Mouse (Mus musculus): ENCODE measurements around the gene Cdc26. TPM values are rescaled to one million over a fixed set of nuclear protein-coding genes. Genes with fewer than 3 reads are reported as not detected.

Cdc26 gene
- polyA plus RNA-seq (2015; fragmentation: Illumina TruSeq; extraction: RNeasy Lipid Tissue Mini Kit (QIAGEN cat#74804); ENCODE audit: low read depth, low replicate concordance) = 64.1 TPM

DNA sequence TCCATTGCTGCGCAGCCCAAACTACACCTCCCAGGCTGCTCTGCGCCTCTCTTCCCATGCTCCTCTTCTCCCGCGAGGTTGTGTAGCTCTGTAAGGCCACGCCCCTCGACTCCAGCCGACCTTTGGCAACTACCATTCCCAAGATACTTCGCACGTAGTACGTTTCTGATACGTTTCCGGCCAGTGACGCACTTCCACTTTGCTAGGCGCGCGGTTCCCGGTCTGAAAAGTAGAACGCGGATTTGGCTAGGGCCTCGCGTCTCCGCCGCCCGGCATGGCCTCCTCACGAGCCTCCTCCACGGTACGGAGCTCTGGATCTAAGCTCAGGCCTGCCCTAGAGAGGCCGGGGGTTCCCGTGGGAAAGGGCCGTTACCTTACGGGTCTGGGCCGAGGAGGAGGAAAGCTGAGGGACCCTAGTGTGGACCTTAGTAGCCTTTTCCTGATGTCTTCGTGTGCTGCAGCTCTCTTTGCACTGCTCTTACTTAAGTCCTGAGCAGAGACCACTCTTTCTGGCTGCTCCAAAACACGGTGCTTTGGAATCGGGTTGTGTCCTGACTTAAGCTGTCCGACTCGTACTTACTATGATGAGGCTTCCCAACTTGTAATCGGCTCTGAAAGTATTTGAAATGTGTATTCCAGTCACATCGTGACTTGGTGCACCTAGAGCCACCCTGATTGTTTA is at the start of gene Cdc26, which contains the start of gene Prpf4:
Gene Cdc26, minus strand, starts transcription at position 42 of the 682 bp plus-strand sequence.
Gene Prpf4, plus strand, starts transcription at position 197 of the 682 bp plus-strand sequence.

DNA sequence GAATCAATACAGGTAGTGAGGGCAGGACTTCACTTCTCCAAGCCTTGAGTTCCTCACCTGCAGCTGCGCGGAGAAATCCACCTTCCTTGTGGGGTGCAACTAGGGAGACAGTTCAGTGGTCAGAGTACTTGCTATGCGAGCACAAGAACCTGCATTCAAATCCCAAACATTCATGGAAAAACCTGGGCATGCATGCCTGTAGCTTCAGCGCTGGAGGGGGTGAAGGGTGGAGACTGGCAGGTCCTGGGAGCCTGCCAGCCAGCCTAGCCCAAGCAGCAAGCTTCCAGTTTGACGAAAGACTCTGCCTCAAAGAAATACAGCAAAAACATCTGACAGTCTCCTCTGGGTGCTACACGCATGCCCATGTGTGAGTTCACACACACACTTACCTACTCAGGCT is 26.6 kb upstream of the Cdc26 start, which contains the start of gene Rnf183:
Gene Rnf183, minus strand, starts transcription at position 172 of the 400 bp plus-strand sequence.

GRCm38 (mm10) chr4:62360088-62360804 is 48.2 kb downstream of the Cdc26 start, which contains the start of the genes Fkbp15 and Slc31a1:
Gene Fkbp15, minus strand, starts transcription at chr4:62360548.
Gene Slc31a1, plus strand, starts transcription at chr4:62360727.

Other genes with a start within 250 kb of the Cdc26 start
- 18.6 TPM for gene Zfp37, start 177.6 kb downstream of the Cdc26 start, polyA plus RNA-seq (2015; fragmentation: Illumina TruSeq; extraction: RNeasy Lipid Tissue Mini Kit (QIAGEN cat#74804); ENCODE audit: low read depth, low replicate concordance)
- gene Slc31a2, start 146.1 kb downstream of the Cdc26 start, polyA plus RNA-seq (2015; fragmentation: Illumina TruSeq; extraction: RNeasy Lipid Tissue Mini Kit (QIAGEN cat#74804); ENCODE audit: low read depth, low replicate concordance) = 13.5 TPM
- 21.4 TPM for gene Fkbp15, start 48.1 kb downstream of the Cdc26 start, polyA plus RNA-seq (2015; fragmentation: Illumina TruSeq; extraction: RNeasy Lipid Tissue Mini Kit (QIAGEN cat#74804); ENCODE audit: low read depth, low replicate concordance)
- gene Slc31a1, start 47.9 kb downstream of the Cdc26 start, polyA plus RNA-seq (2015; fragmentation: Illumina TruSeq; extraction: RNeasy Lipid Tissue Mini Kit (QIAGEN cat#74804); ENCODE audit: low read depth, low replicate concordance) = 19.1 TPM
- gene Prpf4, start 155 bp upstream of the Cdc26 start, polyA plus RNA-seq (2015; fragmentation: Illumina TruSeq; extraction: RNeasy Lipid Tissue Mini Kit (QIAGEN cat#74804); ENCODE audit: low read depth, low replicate concordance) = 10.5 TPM
- not detected for gene Rnf183, start 26.6 kb upstream of the Cdc26 start, polyA plus RNA-seq (2015; fragmentation: Illumina TruSeq; extraction: RNeasy Lipid Tissue Mini Kit (QIAGEN cat#74804); ENCODE audit: low read depth, low replicate concordance)
- 6.7 TPM for gene Wdr31, start 62.3 kb upstream of the Cdc26 start, polyA plus RNA-seq (2015; fragmentation: Illumina TruSeq; extraction: RNeasy Lipid Tissue Mini Kit (QIAGEN cat#74804); ENCODE audit: low read depth, low replicate concordance)
- 0.34 TPM for gene Bspry, start 71.4 kb upstream of the Cdc26 start, polyA plus RNA-seq (2015; fragmentation: Illumina TruSeq; extraction: RNeasy Lipid Tissue Mini Kit (QIAGEN cat#74804); ENCODE audit: low read depth, low replicate concordance)
- gene Hdhd3, start 94.8 kb upstream of the Cdc26 start, polyA plus RNA-seq (2015; fragmentation: Illumina TruSeq; extraction: RNeasy Lipid Tissue Mini Kit (QIAGEN cat#74804); ENCODE audit: low read depth, low replicate concordance) = 13.8 TPM
- 34.0 TPM for gene Alad, start 111.3 kb upstream of the Cdc26 start, polyA plus RNA-seq (2015; fragmentation: Illumina TruSeq; extraction: RNeasy Lipid Tissue Mini Kit (QIAGEN cat#74804); ENCODE audit: low read depth, low replicate concordance)
- gene Pole3, start 116.4 kb upstream of the Cdc26 start, polyA plus RNA-seq (2015; fragmentation: Illumina TruSeq; extraction: RNeasy Lipid Tissue Mini Kit (QIAGEN cat#74804); ENCODE audit: low read depth, low replicate concordance) = 40.6 TPM
- gene 4933430I17Rik, start 116.7 kb upstream of the Cdc26 start, polyA plus RNA-seq (2015; fragmentation: Illumina TruSeq; extraction: RNeasy Lipid Tissue Mini Kit (QIAGEN cat#74804); ENCODE audit: low read depth, low replicate concordance) = 0.42 TPM
- gene Rgs3, start 151.2 kb upstream of the Cdc26 start, polyA plus RNA-seq (2015; fragmentation: Illumina TruSeq; extraction: RNeasy Lipid Tissue Mini Kit (QIAGEN cat#74804); ENCODE audit: low read depth, low replicate concordance) = 43.1 TPM

Measured in brain, adult 10 weeks (tissue).